Mouse (Mus musculus) neural tube, postnatal 0 days (tissue): ENCODE measurements around the gene Zfp729a. TPM values are rescaled to one million over a fixed set of nuclear protein-coding genes. Genes with fewer than 3 reads are reported as not detected.

Experiments
- polyA plus RNA-seq: library from polyadenylated mRNA; unstranded; fragments of >200 nt; fragmentation: Nextera tagmentation; extraction: Ambion mirVana; gene quantifications from 2 replicates; pipeline ENCODE4 v1.2.1, GENCODE M21; 2015

Gene Zfp729a
- polyA plus RNA-seq = 2.5 and 2.8 TPM in 2 replicates

DNA sequence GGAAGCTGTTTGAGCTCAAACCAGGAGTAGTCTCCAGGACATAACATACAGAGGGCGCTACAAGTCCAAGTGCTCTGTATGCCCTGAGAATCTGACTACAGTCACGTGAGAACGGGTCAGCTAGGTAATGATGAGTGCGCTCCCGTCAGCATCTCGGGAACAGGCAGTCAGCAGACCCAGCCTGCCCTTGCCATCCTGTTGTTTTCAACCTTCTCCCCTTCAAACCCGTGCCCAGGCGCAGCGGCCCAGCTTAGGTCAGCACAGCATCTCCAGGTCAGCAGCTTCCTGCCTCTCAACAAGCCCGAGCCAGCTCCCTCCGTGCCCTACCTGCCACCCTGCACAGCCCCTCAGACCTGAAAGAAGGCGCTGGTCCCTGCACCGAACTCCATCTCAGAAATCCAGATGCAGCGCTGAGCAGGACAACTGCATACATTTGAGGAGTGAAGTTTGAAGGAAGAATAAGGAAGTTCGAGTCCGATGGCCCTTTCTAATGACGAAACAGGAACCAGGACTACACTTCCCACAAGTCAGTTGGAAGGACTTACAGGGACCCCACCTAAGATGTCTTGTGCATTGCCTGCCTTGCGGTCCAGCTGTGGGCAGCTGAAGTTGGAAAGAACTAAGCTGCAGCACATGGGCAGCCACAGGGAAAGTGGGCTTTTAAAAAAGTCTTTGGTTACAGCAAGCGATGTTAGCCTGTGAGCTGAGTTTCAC, at the start of gene Zfp729a, which contains the start of gene Gm49345:
Zfp729a (minus strand) TSS at position 498 of the 714 bp plus-strand sequence.
Gm49345 (minus strand) TSS at position 476 of the 714 bp plus-strand sequence.

DNA sequence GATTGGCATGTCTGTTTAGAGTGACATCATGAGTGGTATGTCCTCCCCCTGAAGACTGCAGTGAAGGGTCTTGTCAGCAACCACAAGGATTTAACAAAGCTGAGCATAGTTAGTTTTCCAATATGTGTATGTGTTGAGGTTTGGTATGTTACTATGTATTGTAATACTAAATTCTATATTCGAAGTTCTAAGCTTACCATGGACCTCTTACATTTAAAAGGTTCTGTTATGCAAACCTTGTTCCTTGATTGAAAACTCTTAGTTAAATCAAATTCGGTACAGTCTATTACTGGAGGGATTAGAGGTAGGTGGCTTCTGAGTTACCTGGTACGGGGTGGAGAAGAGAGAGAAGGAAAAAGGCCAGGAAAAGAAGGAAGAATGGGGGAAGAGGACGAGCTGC, 49.4 kb upstream of the Zfp729a start, which contains the start of gene Zfp738:
Zfp738 (minus strand) TSS at position 101 of the 400 bp plus-strand sequence.

DNA sequence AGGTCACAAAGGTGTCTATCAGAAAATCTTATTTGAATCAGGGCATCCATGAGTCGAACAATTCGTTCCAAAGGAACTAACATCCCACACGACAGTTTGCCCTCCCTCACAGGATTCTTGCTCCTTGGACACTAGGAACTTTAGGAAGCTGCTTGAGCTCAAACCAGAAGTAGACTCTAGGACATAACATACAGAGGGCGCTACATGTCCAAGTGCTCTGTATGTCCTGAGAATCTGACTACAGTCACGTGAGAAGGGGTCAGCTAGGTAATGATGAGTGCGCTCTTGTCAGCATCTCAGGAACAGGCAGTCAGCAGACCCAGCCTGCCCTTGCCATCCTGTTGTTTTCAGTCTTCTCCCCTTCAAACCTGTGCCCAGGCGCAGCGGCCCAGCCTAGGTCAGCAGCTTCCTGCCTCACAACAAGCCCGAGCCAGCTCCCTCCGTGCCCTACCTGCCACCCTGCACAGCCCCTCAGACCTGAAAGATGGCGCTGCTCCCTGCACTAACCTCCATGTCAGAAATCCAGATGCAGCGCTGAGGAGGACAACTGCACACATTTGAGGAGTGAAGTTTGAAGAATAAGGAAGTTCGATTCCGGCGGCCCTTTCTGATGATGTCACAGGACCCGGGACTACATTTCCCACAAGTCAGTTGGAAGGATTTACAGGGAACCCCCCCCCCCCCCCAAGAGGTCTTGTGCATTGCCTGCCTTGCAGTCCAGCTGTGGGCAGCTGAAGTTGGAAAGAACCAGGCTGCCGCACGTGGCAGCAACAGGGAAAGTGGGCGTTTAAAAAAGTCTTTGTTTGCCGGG, 28.3 kb downstream of the Zfp729a start, which contains the start of gene Zfp729b:
Zfp729b (minus strand) TSS at position 642 of the 811 bp plus-strand sequence.

Other genes starting within 250 kb of the Zfp729a start
- 2.1 and 3.8 TPM in 2 replicates for gene Zfp429, start 238.0 kb downstream of the Zfp729a start, polyA plus RNA-seq
- gene Zfp459, start 216.4 kb downstream of the Zfp729a start, polyA plus RNA-seq = 0.99 and 1.4 TPM in 2 replicates
- 4.7 and 5.3 TPM in 2 replicates for gene Zfp874a, start 186.2 kb downstream of the Zfp729a start, polyA plus RNA-seq
- 2.3 and 2.6 TPM in 2 replicates for gene Zfp874b, start 153.5 kb downstream of the Zfp729a start, polyA plus RNA-seq
- 6.5 TPM in 2 replicates for gene Zfp58, start 137.2 kb downstream of the Zfp729a start, polyA plus RNA-seq
- gene Gm26965, start 111.6 kb downstream of the Zfp729a start, polyA plus RNA-seq = not detected in 2 replicates
- 32.4 and 37.9 TPM in 2 replicates for gene Zfp87, start 111.6 kb downstream of the Zfp729a start, polyA plus RNA-seq
- 6.0 and 8.2 TPM in 2 replicates for gene Zfp748, start 84.0 kb downstream of the Zfp729a start, polyA plus RNA-seq
- gene Zfp729b, start 28.1 kb downstream of the Zfp729a start, polyA plus RNA-seq = 3.1 and 3.9 TPM in 2 replicates
- gene Gm49345, start within 50 bp of the Zfp729a start, polyA plus RNA-seq = 0.69 and 3.1 TPM in 2 replicates
- gene Zfp738, start 49.3 kb upstream of the Zfp729a start, polyA plus RNA-seq = 8.7 and 12.2 TPM in 2 replicates
- 5.2 and 5.8 TPM in 2 replicates for gene Zfp65, start 91.4 kb upstream of the Zfp729a start, polyA plus RNA-seq
- 5.1 TPM in 2 replicates for gene Zfp85, start 117.4 kb upstream of the Zfp729a start, polyA plus RNA-seq
- gene Zfp493, start 141.9 kb upstream of the Zfp729a start, polyA plus RNA-seq = 1.7 and 2.0 TPM in 2 replicates
- 9.7 and 10.6 TPM in 2 replicates for gene Zfp273, start 175.9 kb upstream of the Zfp729a start, polyA plus RNA-seq
- gene Gm10037, start 193.3 kb upstream of the Zfp729a start, polyA plus RNA-seq = 4.5 and 4.9 TPM in 2 replicates
- gene BC048507, start 225.5 kb upstream of the Zfp729a start, polyA plus RNA-seq = not detected in 2 replicates